Mouse (Mus musculus) spleen, embryonic (tissue): Measurements from ENCODE around the gene Gfpt1.

Experiments used
- CTCF ChIA-PET: fragments of 350-600 bp; sonication (Branson Sonifier 250); formaldehyde crosslinking; loops from one replicate; lab custom pipeline; 2022; lab: Charles Lee

Gene Gfpt1

DNA sequence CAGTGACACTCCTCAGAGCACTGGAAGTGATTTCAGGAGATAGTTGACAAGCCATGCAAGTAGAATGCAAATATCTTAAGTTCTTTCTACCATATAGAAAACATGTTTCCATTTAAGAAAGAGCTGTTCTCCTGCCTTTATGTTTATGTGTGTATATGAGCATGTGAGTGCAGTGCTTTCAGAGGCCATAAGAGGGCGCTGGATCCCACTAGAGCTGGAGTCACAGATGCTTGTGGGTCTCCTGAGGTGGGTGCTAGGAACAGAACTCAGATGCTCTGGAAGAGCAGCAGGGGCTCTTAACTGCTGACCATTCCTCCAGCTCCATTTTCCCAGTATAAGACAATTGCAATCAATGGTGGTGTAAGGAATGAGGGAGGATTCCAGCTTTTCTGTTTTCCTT is 88.4 kb downstream of the Gfpt1 start:
- CTCF ChIA-PET, result interaction anchor here (0.6 kb wide), 2 partner anchors 15 to 569 kb away, joined by 3 to 5 read pairs; no protein-coding TSS in a partner anchor

DNA sequence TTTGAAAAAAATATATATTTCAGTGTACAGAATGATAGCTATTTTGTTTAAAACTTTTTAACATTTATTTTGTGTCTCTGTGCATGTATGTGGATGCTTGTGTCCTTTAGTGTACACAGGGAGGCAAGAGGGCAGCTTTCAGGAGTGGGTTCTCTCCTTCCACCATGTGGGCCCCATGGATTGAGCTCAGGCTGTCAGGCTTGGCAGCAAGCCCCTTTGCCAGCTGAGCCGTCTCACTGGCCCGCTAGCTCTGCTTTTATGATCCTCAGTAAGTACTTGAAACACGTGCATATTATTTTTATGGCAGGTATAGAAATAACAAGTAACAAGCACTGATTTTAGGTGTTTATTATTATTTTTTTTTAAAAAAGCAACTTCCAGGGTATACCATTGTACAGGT is 90.9 kb downstream of the Gfpt1 start:
- CTCF ChIA-PET, result no interaction called here

DNA sequence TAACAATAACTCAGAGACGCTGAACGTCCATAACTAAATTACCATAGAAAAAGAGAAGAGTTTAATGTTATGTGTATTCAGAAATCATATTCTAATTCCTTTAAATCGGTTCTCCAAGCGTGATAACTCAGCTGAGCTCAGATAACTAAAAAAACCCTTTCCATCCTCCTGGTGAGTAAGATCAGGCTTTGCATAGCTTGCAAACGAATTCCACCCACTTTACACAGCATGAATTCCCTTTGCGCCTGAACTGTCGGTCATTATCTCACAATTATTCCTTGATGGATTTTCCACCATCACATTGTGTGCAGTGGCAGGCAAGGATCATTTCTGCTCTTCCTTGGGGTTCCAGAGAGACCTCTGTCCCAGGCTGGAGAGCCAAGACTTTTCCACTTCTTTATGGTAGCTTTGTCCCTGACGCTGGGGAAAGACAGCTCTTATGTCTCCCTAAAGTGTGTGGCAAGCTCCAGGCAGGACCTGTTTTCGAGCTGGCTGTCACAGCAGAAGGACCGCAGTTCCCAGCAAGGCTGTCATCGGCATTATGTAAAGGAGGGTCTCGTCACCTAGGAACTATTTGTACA is 91.4 kb downstream of the Gfpt1 start:
- CTCF ChIA-PET, result no interaction called here

GRCm38 (mm10) chr6:87138479-87138878 is 95.8 kb downstream of the Gfpt1 start:
- CTCF ChIA-PET, result no interaction called here

GRCm38 (mm10) chr6:87139796-87140553 is 97.3 kb downstream of the Gfpt1 start:
- CTCF ChIA-PET, result no interaction called here
